In genomic region chr10:89873146-89873950, GRCm38 (mm10) we compare ENCODE assay signal across 9 mouse cellular contexts. TPM values are rescaled to one million over a fixed set of nuclear protein-coding genes. Genes with fewer than 3 reads are reported as not detected.
DNase-seq lines count a peak whose midpoint lies in the region; ATAC-seq and TF ChIP-seq lines count a peak whose summit lies in the region.
"Had no signal": no experiment of that assay in that cellular context is flagged by ENCODE, and none has a peak within 500 bp of the region (broad histone marks: within the 10 kb centered on the region; RNA-seq: fewer than 3 reads in every experiment).

Anks1b (plus strand) TSS chr10:89873509.

- H3K9ac ChIP-seq in kidney, embryonic 16.5 days (replicated peaks; ENCODE audit: low read length), result peak within 1 kb of the TSS; percentile 50
- peak within 1 kb of the TSS; percentile 70 for H3K9ac ChIP-seq in limb, embryonic 13.5 days
- H3K9ac ChIP-seq in midbrain, postnatal 0 days (replicated peaks; ENCODE audit: low read length, poor library complexity, severe bottlenecking), result peak within 1 kb of the TSS; percentile 91

- TF ChIP-seq POLR2A in thymus, adult 2 months (IDR thresholded peaks at IDR 0.05; ENCODE audit: control insufficient read depth, extremely low read depth, insufficient read depth, low read length, poor library complexity), result no peak

- WGBS in kidney, embryonic 16.5 days, result under 1% methylated on average over 48 of the region's 48 CpGs
- 0% methylated on average over 39 of the region's 48 CpGs for WGBS in limb, embryonic 13.5 days
- WGBS in midbrain, postnatal 0 days, result under 1% methylated on average over 48 of the region's 48 CpGs
- WGBS in thymus, adult 2 months, result 7% methylated on average over 48 of the region's 48 CpGs

- peak within 1 kb of the TSS; percentile 67 for H3K4me3 ChIP-seq in kidney, embryonic 16.5 days (ENCODE audit: low read length)
- H3K4me3 ChIP-seq in limb, embryonic 13.5 days, result peak within 1 kb of the TSS; percentile 70
- peak within 1 kb of the TSS; percentile 59 for H3K4me3 ChIP-seq in midbrain, postnatal 0 days (ENCODE audit: low read depth, low read length)
- no peak within 1 kb of the TSS for H3K4me3 ChIP-seq in thymus, adult 2 months (ENCODE audit: control insufficient read depth, insufficient read depth, low read length)

- H3K27ac ChIP-seq in kidney, embryonic 16.5 days (ENCODE audit: low read length), result no peak within 1 kb of the TSS
- H3K27ac ChIP-seq in limb, embryonic 13.5 days, result no peak within 1 kb of the TSS
- H3K27ac ChIP-seq in midbrain, postnatal 0 days (ENCODE audit: low read depth, low read length), result peak within 1 kb of the TSS; percentile 95
- no peak within 1 kb of the TSS for H3K27ac ChIP-seq in thymus, adult 2 months (ENCODE audit: control insufficient read depth, insufficient read depth, low read length)

- H3K4me1 ChIP-seq in kidney, embryonic 16.5 days (ENCODE audit: insufficient read depth, low read length), result peaks cover 10% of the 10 kb centered on the region
- H3K4me1 ChIP-seq in limb, embryonic 13.5 days, result peaks cover 12% of the 10 kb centered on the region
- 0 out of 2 replicates have a peak, but pooled peaks cover 3% of the 10 kb centered on the region for H3K4me1 ChIP-seq in midbrain, postnatal 0 days (ENCODE audit: insufficient read depth, low read length)
- no peaks in the 10 kb centered on the region for H3K4me1 ChIP-seq in thymus, adult 2 months (replicated peaks; ENCODE audit: control insufficient read depth, insufficient read depth, low read length)

- H3K27me3 ChIP-seq in kidney, embryonic 16.5 days (ENCODE audit: insufficient read depth, low read length), result peaks cover 14% of the 10 kb centered on the region
- peaks cover 21% of the 10 kb centered on the region for H3K27me3 ChIP-seq in limb, embryonic 13.5 days
- no peaks in the 10 kb centered on the region for H3K27me3 ChIP-seq in midbrain, postnatal 0 days (ENCODE audit: insufficient read depth, low read length)
- H3K27me3 ChIP-seq in thymus, adult 2 months (ENCODE audit: control insufficient read depth, insufficient read depth, low read length), result 0 out of 2 replicates have a peak, but pooled peaks cover 3% of the 10 kb centered on the region

- ATAC-seq in kidney, embryonic 16.5 days (ENCODE audit: low FRiP score, low TSS enrichment), result peak; percentile 88
- peak; percentile 74 for ATAC-seq in limb, embryonic 13.5 days (ENCODE audit: low FRiP score, low read depth)
- ATAC-seq in midbrain, postnatal 0 days (ENCODE audit: low FRiP score), result peak; percentile 86

- no peaks in the 10 kb centered on the region for H3K9me3 ChIP-seq in kidney, embryonic 16.5 days (ENCODE audit: low read length)
- no peaks in the 10 kb centered on the region for H3K9me3 ChIP-seq in limb, embryonic 13.5 days
- no peaks in the 10 kb centered on the region for H3K9me3 ChIP-seq in midbrain, postnatal 0 days (ENCODE audit: low read length)

- peak; percentile 9 for DNase-seq in kidney, adult 18-20 months
- no peak for DNase-seq in kidney, adult 9 months
- DNase-seq in cerebellum, postnatal 4 days (ENCODE audit: low spot score in 2 of 2), result peak; percentile 42 to 67
- peak; percentile 20 to 33 for DNase-seq in heart, adult 18-20 months
- peak; percentile 71 for DNase-seq in midbrain, postnatal 0 days (ENCODE audit: low spot score)
- DNase-seq in thymus, adult 2 months, result peak; percentile 6

- peak within 1 kb of the TSS; percentile 97 for H3K4me2 ChIP-seq in kidney, embryonic 16.5 days (replicated peaks; ENCODE audit: low read depth, low read length)
- peak within 1 kb of the TSS; percentile 94 for H3K4me2 ChIP-seq in limb, embryonic 13.5 days (replicated peaks)
- peak within 1 kb of the TSS; percentile 65 for H3K4me2 ChIP-seq in midbrain, postnatal 0 days (ENCODE audit: low read depth, low read length, poor library complexity, severe bottlenecking)

- H3K36me3 ChIP-seq in kidney, embryonic 16.5 days (ENCODE audit: insufficient read depth, low read length), result no peaks in the 10 kb centered on the region
- H3K36me3 ChIP-seq in limb, embryonic 13.5 days, result no peaks in the 10 kb centered on the region
- no peaks in the 10 kb centered on the region for H3K36me3 ChIP-seq in midbrain, postnatal 0 days (ENCODE audit: insufficient read depth, low read length)
- no peaks in the 10 kb centered on the region for H3K36me3 ChIP-seq in thymus, adult 2 months (ENCODE audit: control insufficient read depth, insufficient read depth, low read length)

- no peak for TF ChIP-seq CTCF in midbrain, postnatal 0 days (IDR thresholded peaks at IDR 0.05)
- TF ChIP-seq CTCF in thymus, adult 2 months (IDR thresholded peaks at IDR 0.05; ENCODE audit: borderline replicate concordance, control insufficient read depth, extremely low read depth, insufficient read depth, low read length, poor library complexity), result no peak

RNA-seq across cellular contexts. Expression of gene Anks1b, which starts in this region (rescaled TPM):
- total RNA-seq in heart, adult 18-20 months (2021), result under 1 TPM; 0.33 to 0.40 TPM
- 2.2 and 3.5 TPM in 2 replicates for polyA plus RNA-seq in kidney, embryonic 16.5 days (2015; fragmentation: Nextera tagmentation; extraction: Ambion mirVana)
- 2.9 and 4.1 TPM in 2 replicates for polyA plus RNA-seq in limb, embryonic 13.5 days (2015; fragmentation: Nextera tagmentation; extraction: Ambion mirVana)
- total RNA-seq in midbrain, postnatal 0 days (2014; rRNA removed), result 159 and 342 TPM in 2 replicates
- 95.4 and 105 TPM in 2 replicates for polyA plus RNA-seq in midbrain, postnatal 0 days (2015; fragmentation: Nextera tagmentation; extraction: Ambion mirVana)
- 0.08 and 0.24 TPM in 2 replicates for polyA plus RNA-seq in thymus, adult 2 months (2012; rRNA removed)
- total RNA-seq: MEL had no signal

Comparison
In these comparisons a context has a peak if more than half of its experiments do, and no peak if none do; other contexts are left out.
1. RNA of gene Anks1b (total RNA-seq): 159 to 342 TPM in midbrain, postnatal 0 days; 0.33 to 0.40 TPM in heart, adult 18-20 months; every median in the first group is over 100 times any median in the second.
2. RNA of gene Anks1b (polyA plus RNA-seq): 95.4 to 105 TPM in midbrain, postnatal 0 days; 2.9 to 4.1 TPM in limb, embryonic 13.5 days, 2.2 to 3.5 TPM in kidney, embryonic 16.5 days and 0.08 to 0.24 TPM in thymus, adult 2 months; every median in the first group is over 10 times any median in the second.
3. Peak in DNase-seq in heart, adult 18-20 months; RNA of the gene not detected or under 1 TPM.
4. Peak in DNase-seq in thymus, adult 2 months; RNA of the gene not detected or under 1 TPM.
5. Peak in every context shown above with its lines, with median percentiles within 50 percentile points of each other: ATAC-seq, H3K4me2 ChIP-seq and H3K9ac ChIP-seq.